Mouse (Mus musculus): ENCODE measurements around the gene 1700003F12Rik.

- TF ChIP-seq POLR2A (IDR thresholded peaks at IDR 0.05; ENCODE audit: low read depth, low read length): no peak
- no peak for TF ChIP-seq CTCF (IDR thresholded peaks at IDR 0.05; ENCODE audit: extremely low read depth, insufficient read length, insufficient replicate concordance, low read depth, low read length)
These were observed 23.8 kb downstream of the 1700003F12Rik start for GRCm38 (mm10) chr2:154570666-154571065.
